Mouse (Mus musculus): ENCODE measurements at regions not wholly inside any gene's neighbourhood (a gene's known extent, or its start where the extent isn't known, plus 50 kb on each side); places are given as distances from the start of the nearest gene placed in this dataset.
A peak's percentile ranks its signal among the peaks of the same experiment; 100 is the strongest.

- H3K4me3 ChIP-seq (ENCODE audit: low read depth, low read length) = no peak overlapping the region
- H3K27me3 ChIP-seq (replicated peaks; ENCODE audit: control insufficient read depth, insufficient read depth, low read length) = no peaks in the 10 kb centered on the region
- H3K9me3 ChIP-seq (ENCODE audit: control insufficient read depth, low read length) = no peaks in the 10 kb centered on the region
- no peaks in the 10 kb centered on the region; the same call in none of the 2 replicates for H3K4me1 ChIP-seq (replicated peaks; ENCODE audit: control insufficient read depth, insufficient read depth, low read length)
- DNase-seq (ENCODE audit: low spot score) (no peak), ATAC-seq (replicated peaks; ENCODE audit: low FRiP score) (no peak)
- H3K27ac ChIP-seq (ENCODE audit: low read depth, low read length) = no peak overlapping the region
- H3K9ac ChIP-seq (ENCODE audit: low read depth, low read length) = no peak overlapping the region
- H3K36me3 ChIP-seq (ENCODE audit: control insufficient read depth, insufficient read depth, low read length) = no peaks in the 10 kb centered on the region
- WGBS = 38% methylated on average over 8 of the region's 8 CpGs
- H3K4me2 ChIP-seq = no peak overlapping the region
Measured at GRCm38 (mm10) chr17:80801991-80802390, 73.7 kb upstream of the Map4k3 start.

- H3K4me3 ChIP-seq (ENCODE audit: low read depth, low read length) = no peak overlapping the region
- H3K9ac ChIP-seq (ENCODE audit: low read depth, low read length) = no peak overlapping the region
- 14% methylated on average over 16 of the region's 16 CpGs for WGBS
- no peak overlapping the region for H3K27ac ChIP-seq (ENCODE audit: low read depth, low read length)
- H3K9me3 ChIP-seq (ENCODE audit: control insufficient read depth, low read length) = no peaks in the 10 kb centered on the region
- ATAC-seq (replicated peaks; ENCODE audit: low FRiP score) (no peak), DNase-seq (ENCODE audit: low spot score) (no peak)
- no peaks in the 10 kb centered on the region for H3K27me3 ChIP-seq (replicated peaks; ENCODE audit: control insufficient read depth, insufficient read depth, low read length)
- no peaks in the 10 kb centered on the region; the same call in none of the 2 replicates for H3K4me1 ChIP-seq (replicated peaks; ENCODE audit: control insufficient read depth, insufficient read depth, low read length)
- H3K36me3 ChIP-seq (ENCODE audit: control insufficient read depth, insufficient read depth, low read length) = no peaks in the 10 kb centered on the region
- peak overlapping the region; percentile 37; the same call in 1 of the 2 replicates for H3K4me2 ChIP-seq
Measured at GRCm38 (mm10) chr17:80801451-80801983, 73.2 kb upstream of the Map4k3 start.

- 57% methylated on average over 13 of the region's 13 CpGs for WGBS
- Histone ChIP-seq H3K27me3 (replicated peaks; ENCODE audit: control insufficient read depth, insufficient read depth, low read length) (no peaks in the 10 kb centered on the region), H3K9ac (ENCODE audit: low read depth, low read length) (no peak overlapping the region), H3K36me3 (ENCODE audit: control insufficient read depth, insufficient read depth, low read length) (no peaks in the 10 kb centered on the region), H3K4me1 (replicated peaks; ENCODE audit: control insufficient read depth, insufficient read depth, low read length) (no peaks in the 10 kb centered on the region; the same call in none of the 2 replicates), H3K9me3 (ENCODE audit: control insufficient read depth, low read length) (no peaks in the 10 kb centered on the region), H3K27ac (ENCODE audit: low read depth, low read length) (no peak overlapping the region), H3K4me3 (ENCODE audit: low read depth, low read length) (no peak overlapping the region), H3K4me2 (no peak overlapping the region)
- no peak for ATAC-seq (replicated peaks; ENCODE audit: low FRiP score)
- DNase-seq (ENCODE audit: low spot score) = no peak
Measured at GRCm38 (mm10) chr17:80800877-80801276, 72.6 kb upstream of the Map4k3 start.

GRCm38 (mm10) chr17:80800454-80800853, 72.2 kb upstream of the Map4k3 start:
- no peaks in the 10 kb centered on the region for H3K27me3 ChIP-seq (replicated peaks; ENCODE audit: control insufficient read depth, insufficient read depth, low read length)
- H3K9me3 ChIP-seq (ENCODE audit: control insufficient read depth, low read length) = no peaks in the 10 kb centered on the region
- H3K4me1 ChIP-seq (replicated peaks; ENCODE audit: control insufficient read depth, insufficient read depth, low read length) = no peaks in the 10 kb centered on the region; the same call in none of the 2 replicates
- ATAC-seq (replicated peaks; ENCODE audit: low FRiP score) = no peak
- no peak overlapping the region for H3K4me2 ChIP-seq
- no peak for DNase-seq (ENCODE audit: low spot score)
- 76% methylated on average over 5 of the region's 5 CpGs for WGBS
- no peaks in the 10 kb centered on the region for H3K36me3 ChIP-seq (ENCODE audit: control insufficient read depth, insufficient read depth, low read length)
- no peak overlapping the region for H3K4me3 ChIP-seq (ENCODE audit: low read depth, low read length)
- no peak overlapping the region for H3K9ac ChIP-seq (ENCODE audit: low read depth, low read length)
- no peak overlapping the region for H3K27ac ChIP-seq (ENCODE audit: low read depth, low read length)

- no peak overlapping the region for H3K9ac ChIP-seq (ENCODE audit: low read depth, low read length)
- 84% methylated on average over 6 of the region's 6 CpGs for WGBS
- H3K4me2 ChIP-seq = no peak overlapping the region
- H3K9me3 ChIP-seq (ENCODE audit: control insufficient read depth, low read length) = no peaks in the 10 kb centered on the region
- H3K4me3 ChIP-seq (ENCODE audit: low read depth, low read length) = no peak overlapping the region
- H3K4me1 ChIP-seq (replicated peaks; ENCODE audit: control insufficient read depth, insufficient read depth, low read length) = no peaks in the 10 kb centered on the region; the same call in none of the 2 replicates
- H3K27me3 ChIP-seq (replicated peaks; ENCODE audit: control insufficient read depth, insufficient read depth, low read length) = no peaks in the 10 kb centered on the region
- no peak overlapping the region for H3K27ac ChIP-seq (ENCODE audit: low read depth, low read length)
- ATAC-seq (replicated peaks; ENCODE audit: low FRiP score) (no peak), DNase-seq (ENCODE audit: low spot score) (no peak)
- no peaks in the 10 kb centered on the region for H3K36me3 ChIP-seq (ENCODE audit: control insufficient read depth, insufficient read depth, low read length)
Measured at GRCm38 (mm10) chr17:80799061-80799460, 70.8 kb upstream of the Map4k3 start.

GRCm38 (mm10) chr17:80798281-80798980, 70.1 kb upstream of the Map4k3 start:
- Histone ChIP-seq H3K4me1 (replicated peaks; ENCODE audit: control insufficient read depth, insufficient read depth, low read length) (no peaks in the 10 kb centered on the region; the same call in none of the 2 replicates), H3K4me2 (no peak overlapping the region), H3K27me3 (replicated peaks; ENCODE audit: control insufficient read depth, insufficient read depth, low read length) (no peaks in the 10 kb centered on the region), H3K4me3 (ENCODE audit: low read depth, low read length) (no peak overlapping the region), H3K27ac (ENCODE audit: low read depth, low read length) (no peak overlapping the region), H3K36me3 (ENCODE audit: control insufficient read depth, insufficient read depth, low read length) (no peaks in the 10 kb centered on the region), H3K9ac (ENCODE audit: low read depth, low read length) (no peak overlapping the region), H3K9me3 (ENCODE audit: control insufficient read depth, low read length) (no peaks in the 10 kb centered on the region)
- no peak for DNase-seq (ENCODE audit: low spot score)
- 85% methylated on average over 6 of the region's 6 CpGs for WGBS
- ATAC-seq (replicated peaks; ENCODE audit: low FRiP score) = no peak

GRCm38 (mm10) chr17:80796790-80797189, 68.5 kb upstream of the Map4k3 start:
- Histone ChIP-seq H3K36me3 (ENCODE audit: control insufficient read depth, insufficient read depth, low read length) (no peaks in the 10 kb centered on the region), H3K4me3 (ENCODE audit: low read depth, low read length) (no peak overlapping the region), H3K4me1 (replicated peaks; ENCODE audit: control insufficient read depth, insufficient read depth, low read length) (no peaks in the 10 kb centered on the region; the same call in none of the 2 replicates), H3K27me3 (replicated peaks; ENCODE audit: control insufficient read depth, insufficient read depth, low read length) (no peaks in the 10 kb centered on the region), H3K27ac (ENCODE audit: low read depth, low read length) (no peak overlapping the region), H3K4me2 (no peak overlapping the region), H3K9me3 (ENCODE audit: control insufficient read depth, low read length) (no peaks in the 10 kb centered on the region), H3K9ac (ENCODE audit: low read depth, low read length) (no peak overlapping the region)
- no peak for ATAC-seq (replicated peaks; ENCODE audit: low FRiP score)
- WGBS = 85% methylated on average over 5 of the region's 5 CpGs
- no peak for DNase-seq (ENCODE audit: low spot score)

- H3K36me3 ChIP-seq (ENCODE audit: control insufficient read depth, insufficient read depth, low read length) = no peaks in the 10 kb centered on the region
- WGBS = 83% methylated on average over 8 of the region's 8 CpGs
- DNase-seq (ENCODE audit: low spot score) = no peak
- no peaks in the 10 kb centered on the region for H3K27me3 ChIP-seq (replicated peaks; ENCODE audit: control insufficient read depth, insufficient read depth, low read length)
- no peak overlapping the region for H3K27ac ChIP-seq (ENCODE audit: low read depth, low read length)
- H3K4me1 ChIP-seq (replicated peaks; ENCODE audit: control insufficient read depth, insufficient read depth, low read length) = no peaks in the 10 kb centered on the region; the same call in none of the 2 replicates
- H3K4me2 ChIP-seq = no peak overlapping the region
- no peak for ATAC-seq (replicated peaks; ENCODE audit: low FRiP score)
- no peak overlapping the region for H3K9ac ChIP-seq (ENCODE audit: low read depth, low read length)
- no peaks in the 10 kb centered on the region for H3K9me3 ChIP-seq (ENCODE audit: control insufficient read depth, low read length)
- H3K4me3 ChIP-seq (ENCODE audit: low read depth, low read length) = no peak overlapping the region
Measured at GRCm38 (mm10) chr17:80796386-80796785, 68.1 kb upstream of the Map4k3 start.
